Mouse (Mus musculus) CH12.LX (cell line): ENCODE measurements at regions not wholly inside any gene's neighbourhood (a gene's known extent, or its start where the extent isn't known, plus 50 kb on each side); places are given as distances from the start of the nearest gene placed in this dataset.

Experiments
- DNase-seq: peaks from one replicate; pipeline ENCODE4 v3.0.0-alpha.2; 2013; ENCODE audit errors: extremely low read depth
- H3K27ac ChIP-seq: 2 replicates; pipeline ENCODE4 v1.5.1; 2012; ENCODE audit warnings: low read depth, mild to moderate bottlenecking, control low read depth, moderate library complexity; ENCODE audit not compliant: insufficient read depth
- H3K27me3 ChIP-seq: replicated peaks from 2 replicates; pipeline ENCODE3; 2012; ENCODE audit warnings: inconsistent platforms
- H3K36me3 ChIP-seq, 2 experiments: replicated peaks in 1 of 2; 2 replicates each; pipeline versions ENCODE3 to v1.6.1; 2012; ENCODE audit warnings: inconsistent platforms in 1 of 2, low read length in 1 of 2, mild to moderate bottlenecking in 1 of 2, mixed read lengths in 1 of 2, moderate library complexity in 1 of 2; ENCODE audit not compliant: control insufficient read depth in 1 of 2, insufficient read depth in 1 of 2
- H3K4me1 ChIP-seq, 2 experiments: 2 replicates each; pipeline ENCODE4 v1.6.1; 2012; ENCODE audit warnings: inconsistent platforms in 1 of 2, moderate library complexity in 1 of 2; ENCODE audit not compliant: insufficient read depth in 2 of 2, control insufficient read depth in 1 of 2
- H3K4me2 ChIP-seq: 2 replicates; pipeline ENCODE4 v1.6.1; 2012; ENCODE audit warnings: low read depth, mild to moderate bottlenecking, control low read depth; ENCODE audit not compliant: poor library complexity, insufficient read depth, severe bottlenecking
- H3K4me3 ChIP-seq, 3 experiments: fragments of 150-350 bp in 1 of 3; sonication (generic) in 1 of 3; replicated peaks in 1 of 3; 2 replicates each; pipeline versions ENCODE3 to v1.5.1; 2011 to 2012; ENCODE audit warnings: low read depth in 2 of 3, low read length in 2 of 3, mild to moderate bottlenecking in 2 of 3, moderate library complexity in 2 of 3, control low read depth in 1 of 3, improper control_type of control experiment in 1 of 3, inconsistent platforms in 1 of 3, mixed read lengths in 1 of 3; ENCODE audit not compliant: poor library complexity in 1 of 3
- H3K79me2 ChIP-seq: replicated peaks from 2 replicates; pipeline ENCODE4 v1.6.1; 2012; ENCODE audit warnings: mild to moderate bottlenecking, moderate library complexity; ENCODE audit not compliant: control insufficient read depth, poor library complexity, insufficient read depth, severe bottlenecking; ENCODE audit errors: extremely low read depth
- H3K9ac ChIP-seq: 2 replicates; pipeline ENCODE4 v1.6.1; 2012; ENCODE audit warnings: low read depth, mild to moderate bottlenecking, control low read depth, moderate library complexity; ENCODE audit not compliant: insufficient read depth
- H3K9me3 ChIP-seq: replicated peaks from 2 replicates; pipeline ENCODE3; 2012; ENCODE audit warnings: low read length, inconsistent platforms, mixed read lengths
- CHD2 ChIP-seq: IDR thresholded peaks from 2 replicates; pipeline ENCODE4 v1.6.1; 2011; ENCODE audit warnings: low read length, improper control_type of control experiment
- CTCF ChIP-seq, 2 experiments: IDR thresholded peaks in 1 of 2; conservative IDR thresholded peaks in 1 of 2; 2 replicates each; pipeline ENCODE4 v1.5.1; 2011 to 2012; ENCODE audit warnings: low read depth in 2 of 2, low read length in 2 of 2, improper control_type of control experiment in 1 of 2, inconsistent platforms in 1 of 2, mild to moderate bottlenecking in 1 of 2, moderate library complexity in 1 of 2
- E2F4 ChIP-seq: IDR thresholded peaks from 2 replicates; pipeline ENCODE4 v1.6.1; 2011; ENCODE audit warnings: low read depth, low read length, improper control_type of control experiment; ENCODE audit not compliant: insufficient replicate concordance
- EP300 ChIP-seq: IDR thresholded peaks from 2 replicates; pipeline ENCODE4 v1.6.1; 2011; ENCODE audit warnings: low read length, improper control_type of control experiment
- ETS1 ChIP-seq: conservative IDR thresholded peaks from 2 replicates; pipeline ENCODE4 v1.6.1; 2012; ENCODE audit warnings: low read depth, mild to moderate bottlenecking, inconsistent platforms, low read length, improper control_type of control experiment, moderate library complexity
- JUN ChIP-seq: IDR thresholded peaks from 2 replicates; pipeline ENCODE4 v1.6.1; 2011; ENCODE audit warnings: low read depth, mild to moderate bottlenecking, low read length, improper control_type of control experiment, moderate library complexity; ENCODE audit not compliant: insufficient read depth
- MAFK ChIP-seq: IDR thresholded peaks from 2 replicates; pipeline ENCODE4 v1.6.1; 2011; ENCODE audit warnings: low read length, improper control_type of control experiment; ENCODE audit not compliant: insufficient replicate concordance
- MAX ChIP-seq: IDR thresholded peaks from 2 replicates; pipeline ENCODE4 v1.6.1; 2011; ENCODE audit warnings: low read length, improper control_type of control experiment
- MAZ ChIP-seq: IDR thresholded peaks from 2 replicates; pipeline ENCODE4 v1.6.1; 2012; ENCODE audit warnings: low read depth, mild to moderate bottlenecking, inconsistent platforms, low read length, improper control_type of control experiment, moderate library complexity
- NELFE ChIP-seq: IDR thresholded peaks from 2 replicates; pipeline ENCODE4 v1.6.1; 2011; ENCODE audit warnings: low read depth, low read length, improper control_type of control experiment
- POLR2A ChIP-seq: IDR thresholded peaks from 2 replicates; pipeline ENCODE4 v1.6.1; 2011; ENCODE audit warnings: low read depth, mild to moderate bottlenecking, improper control_type of control experiment, low read length
- RAD21 ChIP-seq: IDR thresholded peaks from 2 replicates; pipeline ENCODE4 v1.6.1; 2011; ENCODE audit warnings: low read depth, mild to moderate bottlenecking, low read length, improper control_type of control experiment, moderate library complexity
- RCOR1 ChIP-seq: conservative IDR thresholded peaks from 2 replicates; pipeline ENCODE4 v1.6.1; 2012; ENCODE audit warnings: low read depth, mild to moderate bottlenecking, inconsistent platforms, low read length, improper control_type of control experiment
- SIN3A ChIP-seq: IDR thresholded peaks from 2 replicates; pipeline ENCODE4 v1.6.1; 2012; ENCODE audit warnings: low read length, improper control_type of control experiment, inconsistent platforms
- TBP ChIP-seq: conservative IDR thresholded peaks from 2 replicates; pipeline ENCODE4 v1.6.1; 2011; ENCODE audit warnings: low read depth, low read length, improper control_type of control experiment
- TCF12 ChIP-seq: IDR thresholded peaks from 2 replicates; pipeline ENCODE4 v1.6.1; 2014; ENCODE audit warnings: low read depth, mild to moderate bottlenecking, inconsistent platforms, low read length, improper control_type of control experiment
- ZMIZ1 ChIP-seq: IDR thresholded peaks from 2 replicates; pipeline ENCODE4 v1.6.1; 2012; ENCODE audit warnings: low read depth, mild to moderate bottlenecking, inconsistent platforms, low read length, improper control_type of control experiment
- dilution Hi-C: fragments of 300-500 bp; cut with MboI; formaldehyde crosslinking; loops from 2 replicates; pipeline ENCODE4 v1.14.3; 2020; ENCODE audit warnings: low sequenced_read_pairs; ENCODE audit not compliant: extremely low pct_unique_long_range_greater_than_20kb, extremely low pct_ligation_motif_present
- in situ Hi-C: fragments of 300-500 bp; cut with MboI; formaldehyde crosslinking; loops from 3 replicates; pipeline ENCODE4 v1.14.3; 2019; ENCODE audit warnings: low sequenced_read_pairs, low pct_ligation_motif_present, low pct_unique_long_range_greater_than_20kb, mixed read lengths

GRCm38 (mm10) chr4:97465517-97465916 is 282.6 kb upstream of the Gm10192 start:
- in situ Hi-C loops (no loop called here), dilution Hi-C loops (no loop called here)
- DNase-seq: no peak
- Histone ChIP-seq H3K4me3 (no peak overlapping the region), H3K36me3 (no peaks in the 10 kb centered on the region), H3K9me3 (peaks cover 25% of the 10 kb centered on the region), H3K9ac (no peak overlapping the region), H3K4me2 (no peak overlapping the region), H3K79me2 (no peaks in the 10 kb centered on the region), H3K27ac (no peak overlapping the region), H3K4me1 (no peaks in the 10 kb centered on the region), H3K27me3 (no peaks in the 10 kb centered on the region)
- TF ChIP-seq MAX: no peak
- no peak for TF ChIP-seq CTCF (conservative IDR thresholded peaks at IDR 0.05 in 1 of 2, IDR thresholded peaks at IDR 0.05 in 1 of 2; ENCODE audit: low read depth in 2 of 2, low read length in 2 of 2)
- TF ChIP-seq MAFK: no peak
- TF ChIP-seq ETS1: no peak
- no peak for TF ChIP-seq TCF12
- TF ChIP-seq MAZ: no peak
- no peak for TF ChIP-seq RCOR1

GRCm38 (mm10) chr4:97461177-97461576 is 278.2 kb upstream of the Gm10192 start:
- Histone ChIP-seq H3K4me2 (no peak overlapping the region), H3K79me2 (no peaks in the 10 kb centered on the region), H3K9me3 (peaks cover 32% of the 10 kb centered on the region), H3K9ac (no peak overlapping the region), H3K4me1 (no peaks in the 10 kb centered on the region), H3K27me3 (no peaks in the 10 kb centered on the region), H3K27ac (no peak overlapping the region), H3K36me3 (no peaks in the 10 kb centered on the region), H3K4me3 (no peak overlapping the region)
- DNase-seq: no peak
- TF ChIP-seq POLR2A: no peak
- in situ Hi-C loops: no loop called here
- dilution Hi-C loops: no loop called here

GRCm38 (mm10) chr4:97439288-97440029 is 256.5 kb upstream of the Gm10192 start:
- Histone ChIP-seq H3K36me3 (no peaks in the 10 kb centered on the region), H3K79me2 (no peaks in the 10 kb centered on the region), H3K9ac (no peak overlapping the region), H3K4me3 (no peak overlapping the region), H3K4me1 (no peaks in the 10 kb centered on the region), H3K27me3 (no peaks in the 10 kb centered on the region), H3K9me3 (peaks cover 33% of the 10 kb centered on the region), H3K4me2 (no peak overlapping the region), H3K27ac (no peak overlapping the region)
- dilution Hi-C loops: no loop called here
- in situ Hi-C loops: no loop called here
- TF ChIP-seq ZMIZ1: no peak
- TF ChIP-seq NELFE: no peak
- TF ChIP-seq CHD2: no peak
- TF ChIP-seq JUN: no peak
- TF ChIP-seq RCOR1: no peak
- no peak for TF ChIP-seq TBP
- no peak for TF ChIP-seq SIN3A
- TF ChIP-seq POLR2A: no peak
- no peak for TF ChIP-seq EP300
- TF ChIP-seq E2F4: no peak
- no peak for TF ChIP-seq ETS1
- no peak for TF ChIP-seq RAD21
- DNase-seq: no peak
